Mouse (Mus musculus) embryonic facial prominence, embryonic 10.5 days (tissue): ENCODE measurements at regions not wholly inside any gene's neighbourhood (a gene's known extent, or its start where the extent isn't known, plus 50 kb on each side); places are given as distances from the start of the nearest gene placed in this dataset.
"Not testable (repeated sequence)": the region's sequence is repeated elsewhere in the genome, so short reads cannot be mapped to it uniquely, and the experiment has no call there.

Experiments
- DNase-seq: peaks from one replicate; pipeline ENCODE4 v3.0.0-alpha.2; 2017; ENCODE audit warnings: low spot score
- H3K27ac ChIP-seq: fragments of 300-500 bp; sonication (generic); replicated peaks from 2 replicates; pipeline ENCODE4 v1.5.1; 2016; ENCODE audit warnings: mild to moderate bottlenecking
- H3K27me3 ChIP-seq: fragments of 300-500 bp; sonication (generic); replicated peaks from 2 replicates; pipeline ENCODE4 v1.6.1; 2016; ENCODE audit warnings: low read depth, mild to moderate bottlenecking; ENCODE audit not compliant: poor library complexity, severe bottlenecking
- H3K36me3 ChIP-seq: fragments of 300-500 bp; sonication (generic); replicated peaks from 2 replicates; pipeline ENCODE4 v1.6.1; 2016; ENCODE audit warnings: mild to moderate bottlenecking, moderate library complexity
- H3K4me1 ChIP-seq: fragments of 300-500 bp; sonication (generic); 2 replicates; pipeline ENCODE4 v1.6.1; 2016
- H3K4me3 ChIP-seq: fragments of 300-500 bp; sonication (generic); 2 replicates; pipeline ENCODE4 v1.5.1; 2016; ENCODE audit warnings: mild to moderate bottlenecking, moderate library complexity
- H3K9me3 ChIP-seq: fragments of 300-500 bp; sonication (generic); 2 replicates; pipeline ENCODE4 v1.6.1; 2016; ENCODE audit warnings: mild to moderate bottlenecking
- WGBS: fragments of 180-500 bp; shearing (Covaris S2); methylation state at CpG from one replicate; pipeline ENCODE4 v1.1.7; 2016; 5-methylcytosine and 5-hydroxymethylcytosine counted together

DNA sequence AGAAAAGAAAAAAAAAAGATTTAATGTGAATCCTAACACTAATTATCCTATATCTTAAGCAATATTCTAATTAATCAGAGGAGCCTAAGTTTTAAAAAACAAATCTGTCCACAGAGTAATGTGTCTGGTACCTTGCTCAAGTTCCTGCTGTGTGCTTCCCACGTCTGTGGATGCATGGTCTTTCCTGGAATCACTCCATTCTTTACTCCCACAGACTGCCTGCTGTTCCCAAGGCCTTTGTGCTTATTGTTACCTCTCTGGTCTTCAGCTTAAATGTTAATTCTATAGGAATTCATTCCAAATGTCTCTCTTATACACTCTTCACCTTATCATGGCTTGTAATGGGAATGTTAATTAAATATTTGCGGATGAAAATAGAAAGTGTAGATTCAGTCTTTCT, 315.3 kb upstream of the Tmprss15 start:
- no peaks in the 10 kb centered on the region for H3K4me1 ChIP-seq
- no peak for DNase-seq
- no peak overlapping the region for H3K27ac ChIP-seq

GRCm38 (mm10) chr16:79404064-79404463, 313.2 kb upstream of the Tmprss15 start:
- Histone ChIP-seq H3K4me1 (no peaks in the 10 kb centered on the region), H3K36me3 (no peaks in the 10 kb centered on the region), H3K4me3 (no peak overlapping the region), H3K27me3 (no peaks in the 10 kb centered on the region), H3K9me3 (no peaks in the 10 kb centered on the region), H3K27ac (no peak overlapping the region)
- no peak for DNase-seq
- 87% methylated on average over 1 of the region's 1 CpGs for WGBS

More for the DNA sequence above, 315.3 kb upstream of the Tmprss15 start:
- Histone ChIP-seq H3K36me3 (no peaks in the 10 kb centered on the region), H3K9me3 (no peaks in the 10 kb centered on the region), H3K27me3 (no peaks in the 10 kb centered on the region), H3K4me3 (no peak overlapping the region)
- 57% methylated on average over 2 of the region's 2 CpGs for WGBS

DNA sequence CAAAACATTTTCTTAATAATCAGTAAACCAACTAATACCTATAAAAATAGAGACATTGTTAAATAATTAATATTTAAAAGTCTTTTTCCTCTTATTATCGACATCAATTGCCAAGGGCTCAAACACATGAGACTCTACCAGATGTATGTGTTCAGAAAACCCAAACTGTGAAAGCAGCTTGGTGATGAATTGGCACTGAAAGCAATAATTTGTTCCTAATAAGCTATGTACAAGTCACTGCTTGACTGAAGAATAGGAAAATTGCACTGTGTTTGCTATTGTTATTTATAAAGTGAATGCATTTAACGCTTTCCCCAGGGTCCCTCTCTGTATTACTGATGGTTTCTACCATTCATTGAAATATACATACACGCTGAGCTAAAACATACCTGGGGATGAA, 309.2 kb upstream of the Tmprss15 start:
- 89% methylated on average over 3 of the region's 3 CpGs for WGBS
- no peaks in the 10 kb centered on the region for H3K9me3 ChIP-seq
- H3K36me3 ChIP-seq: no peaks in the 10 kb centered on the region
- H3K27me3 ChIP-seq: no peaks in the 10 kb centered on the region
- no peak for DNase-seq
- H3K27ac ChIP-seq: no peak overlapping the region
- H3K4me1 ChIP-seq: no peaks in the 10 kb centered on the region
- H3K4me3 ChIP-seq: no peak overlapping the region

DNA sequence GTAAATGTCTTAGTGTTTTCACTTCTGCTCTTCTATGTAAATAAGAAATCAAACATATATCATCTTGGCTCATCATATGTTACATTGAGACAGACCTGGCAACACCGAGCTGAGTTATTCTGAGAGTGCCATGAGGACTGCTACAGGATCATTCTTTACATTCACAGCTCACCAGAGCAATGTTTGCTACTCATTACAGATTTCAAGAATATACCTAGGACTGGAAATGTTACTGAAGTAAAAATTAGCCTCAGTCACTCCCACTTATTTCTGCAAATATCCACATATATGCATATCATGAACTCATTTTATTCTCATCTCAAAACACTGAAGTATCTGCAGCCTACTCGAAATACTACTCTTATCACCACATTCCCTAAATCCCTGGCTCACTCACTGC, 307.6 kb upstream of the Tmprss15 start:
- H3K9me3 ChIP-seq: no peaks in the 10 kb centered on the region
- no peak overlapping the region for H3K27ac ChIP-seq
- no peak for DNase-seq
- no peaks in the 10 kb centered on the region for H3K27me3 ChIP-seq
- no peak overlapping the region for H3K4me3 ChIP-seq
- H3K36me3 ChIP-seq: no peaks in the 10 kb centered on the region
- no peaks in the 10 kb centered on the region for H3K4me1 ChIP-seq
- WGBS: 87% methylated on average over 2 of the region's 2 CpGs

DNA sequence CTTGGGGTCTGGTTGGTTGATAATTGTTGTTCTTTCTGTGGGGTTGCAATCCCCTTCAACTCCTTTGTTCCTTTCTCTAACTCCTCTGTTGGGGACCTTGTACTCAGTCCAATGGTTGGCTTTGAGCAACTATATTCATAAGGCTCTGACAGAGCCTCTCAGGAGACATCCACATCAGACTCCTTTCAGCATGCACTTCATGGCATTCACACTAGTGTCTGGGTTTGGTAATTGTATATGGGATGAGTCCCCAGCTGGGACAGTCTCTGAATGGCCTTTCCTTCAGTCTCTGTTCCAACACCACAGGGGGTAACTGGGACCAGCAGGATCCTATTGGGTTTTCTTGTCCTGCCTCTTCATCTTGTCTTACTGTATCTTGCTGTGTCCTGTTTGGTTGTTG, 303.5 kb upstream of the Tmprss15 start:
- no peaks in the 10 kb centered on the region for H3K9me3 ChIP-seq
- no peaks in the 10 kb centered on the region for H3K27me3 ChIP-seq
- H3K4me1 ChIP-seq: no peaks in the 10 kb centered on the region
- H3K27ac ChIP-seq: no peak overlapping the region
- no peak for DNase-seq
- H3K4me3 ChIP-seq: no peak overlapping the region
- H3K36me3 ChIP-seq: no peaks in the 10 kb centered on the region

DNA sequence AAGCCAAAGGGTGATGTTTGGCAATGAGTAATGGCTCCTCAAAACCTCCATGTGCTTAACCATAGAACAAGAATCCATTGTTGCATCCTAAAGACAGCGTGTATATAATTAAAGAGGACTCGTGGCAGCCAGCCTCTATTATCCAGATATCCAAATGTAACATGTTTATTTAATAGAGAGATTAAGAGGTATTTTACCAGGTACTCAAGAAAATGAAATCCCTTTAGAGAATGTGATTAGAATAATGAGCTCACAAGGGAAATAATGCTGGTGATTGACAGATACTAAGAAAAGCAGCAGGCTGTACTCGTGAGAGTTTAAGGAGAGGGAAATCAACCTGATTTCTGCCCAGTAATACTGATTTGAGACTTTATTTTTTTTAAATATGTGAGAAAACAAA, 295.5 kb upstream of the Tmprss15 start:
- Histone ChIP-seq H3K9me3 (no peaks in the 10 kb centered on the region), H3K36me3 (no peaks in the 10 kb centered on the region), H3K27me3 (no peaks in the 10 kb centered on the region), H3K4me3 (no peak overlapping the region), H3K4me1 (no peaks in the 10 kb centered on the region), H3K27ac (no peak overlapping the region)
- WGBS: 63% methylated on average over 3 of the region's 3 CpGs
- no peak for DNase-seq

DNA sequence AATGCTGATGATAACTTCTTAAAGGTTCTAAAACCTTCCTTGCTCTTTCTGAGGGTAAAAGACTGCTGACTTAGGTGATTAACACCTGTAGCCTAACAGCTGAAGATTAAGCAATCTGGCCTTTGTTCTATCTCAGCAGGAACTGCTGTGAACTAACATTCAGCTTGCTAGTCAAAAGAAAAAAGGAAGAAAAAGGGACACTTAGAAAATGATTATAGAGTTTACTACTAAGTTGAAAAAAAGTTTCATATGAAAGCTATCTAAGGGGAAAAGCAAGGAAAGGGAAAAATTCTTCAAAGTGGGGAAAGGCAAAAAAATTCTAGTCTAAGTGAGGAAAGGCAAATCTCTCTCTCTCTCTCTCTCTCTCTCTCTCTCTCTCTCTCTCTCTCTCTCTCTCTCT, 259.2 kb upstream of the Tmprss15 start:
- H3K4me1 ChIP-seq: no peaks in the 10 kb centered on the region
- no peak overlapping the region for H3K4me3 ChIP-seq
- no peaks in the 10 kb centered on the region for H3K27me3 ChIP-seq
- no peaks in the 10 kb centered on the region for H3K9me3 ChIP-seq
- no peaks in the 10 kb centered on the region for H3K36me3 ChIP-seq
- DNase-seq: no peak
- H3K27ac ChIP-seq: no peak overlapping the region

GRCm38 (mm10) chr16:79342453-79342852, 251.6 kb upstream of the Tmprss15 start:
- Histone ChIP-seq H3K4me1 (no peaks in the 10 kb centered on the region), H3K4me3 (no peak overlapping the region), H3K9me3 (no peaks in the 10 kb centered on the region), H3K27ac (no peak overlapping the region), H3K36me3 (no peaks in the 10 kb centered on the region), H3K27me3 (no peaks in the 10 kb centered on the region)
- 82% methylated on average over 3 of the region's 3 CpGs for WGBS
- no peak for DNase-seq

DNA sequence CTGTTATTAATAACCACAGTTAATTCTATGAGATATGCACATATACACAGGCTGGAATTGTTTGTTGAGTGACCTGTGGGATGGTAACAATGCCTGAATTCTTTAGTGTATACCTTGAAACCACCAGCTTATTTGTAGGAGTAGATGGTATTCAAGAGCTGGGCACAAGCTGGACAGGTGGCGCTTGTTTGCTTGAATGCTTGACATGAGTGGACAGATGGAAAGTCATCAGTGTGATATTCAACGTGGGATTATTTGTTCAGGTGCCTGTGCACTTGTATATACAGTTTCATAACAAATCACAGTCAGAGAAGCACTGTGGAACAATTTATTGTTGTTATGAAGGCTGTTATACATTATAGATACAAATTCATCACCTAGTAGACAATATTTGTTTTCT, 245.5 kb upstream of the Tmprss15 start:
- no peaks in the 10 kb centered on the region for H3K36me3 ChIP-seq
- no peak overlapping the region for H3K27ac ChIP-seq
- H3K27me3 ChIP-seq: no peaks in the 10 kb centered on the region
- WGBS: 76% methylated on average over 2 of the region's 2 CpGs
- no peaks in the 10 kb centered on the region for H3K9me3 ChIP-seq
- H3K4me3 ChIP-seq: no peak overlapping the region
- H3K4me1 ChIP-seq: no peaks in the 10 kb centered on the region
- no peak for DNase-seq

DNA sequence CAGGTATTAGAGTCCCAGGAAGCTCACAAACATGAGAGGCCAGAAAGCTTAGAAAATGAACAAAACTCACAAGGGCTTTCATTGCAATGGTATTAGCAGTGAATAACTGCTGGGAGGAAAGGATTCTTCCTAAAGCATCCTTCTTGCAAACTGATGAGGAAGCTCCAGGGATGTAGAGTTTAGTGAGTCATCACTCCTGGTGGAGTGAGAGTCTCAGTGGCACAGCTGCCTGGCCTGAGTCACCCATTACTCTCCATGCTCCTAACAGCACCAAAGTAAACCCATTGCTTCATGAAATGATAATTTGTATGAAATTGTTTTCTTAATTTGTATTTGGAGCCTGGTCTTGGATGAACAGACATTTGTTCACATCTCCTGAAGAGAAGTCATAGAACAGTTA, 245.1 kb upstream of the Tmprss15 start:
- DNase-seq: no peak
- no peak overlapping the region for H3K4me3 ChIP-seq

GRCm38 (mm10) chr16:79313301-79313700, 222.4 kb upstream of the Tmprss15 start:
- no peaks in the 10 kb centered on the region for H3K36me3 ChIP-seq
- WGBS: 83% methylated on average over 3 of the region's 3 CpGs
- DNase-seq: no peak
- H3K27me3 ChIP-seq: no peaks in the 10 kb centered on the region
- H3K4me3 ChIP-seq: no peak overlapping the region
- H3K4me1 ChIP-seq: no peaks in the 10 kb centered on the region
- no peaks in the 10 kb centered on the region for H3K9me3 ChIP-seq
- H3K27ac ChIP-seq: no peak overlapping the region

More for the DNA sequence above, 245.1 kb upstream of the Tmprss15 start:
- Histone ChIP-seq H3K36me3 (no peaks in the 10 kb centered on the region), H3K27ac (no peak overlapping the region), H3K9me3 (no peaks in the 10 kb centered on the region), H3K27me3 (no peaks in the 10 kb centered on the region), H3K4me1 (no peaks in the 10 kb centered on the region)

GRCm38 (mm10) chr16:79312702-79313101, 221.8 kb upstream of the Tmprss15 start:
- WGBS: 78% methylated on average over 2 of the region's 2 CpGs

GRCm38 (mm10) chr16:79308541-79308940, 217.6 kb upstream of the Tmprss15 start:
- WGBS: 95% methylated on average over 1 of the region's 1 CpGs
- DNase-seq: no peak
- Histone ChIP-seq H3K27me3 (no peaks in the 10 kb centered on the region), H3K9me3 (no peaks in the 10 kb centered on the region), H3K27ac (no peak overlapping the region), H3K4me3 (no peak overlapping the region), H3K4me1 (no peaks in the 10 kb centered on the region), H3K36me3 (no peaks in the 10 kb centered on the region)

More at GRCm38 (mm10) chr16:79312702-79313101, 221.8 kb upstream of the Tmprss15 start:
- Histone ChIP-seq H3K4me1 (no peaks in the 10 kb centered on the region), H3K27ac (no peak overlapping the region), H3K4me3 (no peak overlapping the region), H3K9me3 (no peaks in the 10 kb centered on the region), H3K36me3 (no peaks in the 10 kb centered on the region), H3K27me3 (no peaks in the 10 kb centered on the region)
- no peak for DNase-seq

GRCm38 (mm10) chr16:79296621-79297020, 205.7 kb upstream of the Tmprss15 start:
- H3K4me1 ChIP-seq, H3K27ac ChIP-seq, H3K36me3 ChIP-seq, DNase-seq, H3K9me3 ChIP-seq, H3K4me3 ChIP-seq, H3K27me3 ChIP-seq: not testable (repeated sequence)
